Mouse (Mus musculus): Measurements from ENCODE around the gene Sfxn5.

DNA sequence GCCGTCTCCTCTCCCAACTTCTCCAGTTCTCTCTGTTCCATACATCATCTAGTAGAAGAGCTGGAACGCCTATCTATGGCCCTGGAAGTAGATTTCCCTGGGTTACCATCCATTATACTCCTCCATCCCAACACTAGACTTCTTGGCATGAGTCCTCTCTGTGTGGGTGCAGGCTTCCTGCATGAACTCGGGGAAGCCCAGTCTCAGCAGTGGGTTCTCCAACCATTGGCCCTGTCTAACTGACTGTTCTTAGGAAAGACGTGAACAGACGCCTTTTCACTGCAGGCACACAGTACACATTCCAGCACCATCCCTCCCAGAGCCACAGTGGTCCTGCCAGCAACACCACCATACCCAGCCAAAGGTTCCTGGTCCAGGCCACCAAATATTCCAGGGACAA, 29.4 kb upstream of the Sfxn5 start:
- TF ChIP-seq CTCF (IDR thresholded peaks at IDR 0.05; ENCODE audit: borderline replicate concordance, control insufficient read depth, extremely low read depth, insufficient read depth, low read length, poor library complexity) (no peak), POLR2A (IDR thresholded peaks at IDR 0.05; ENCODE audit: control insufficient read depth, extremely low read depth, insufficient read depth, low read length, poor library complexity) (no peak)

Measured in thymus, adult 2 months (tissue).